Mouse (Mus musculus) cerebellum, adult 9-10 months (tissue): ENCODE measurements around the gene Map3k11.

Experiments used
- DNase-seq: peaks from one replicate; pipeline ENCODE4 v3.0.0; 2022

Gene Map3k11

DNA sequence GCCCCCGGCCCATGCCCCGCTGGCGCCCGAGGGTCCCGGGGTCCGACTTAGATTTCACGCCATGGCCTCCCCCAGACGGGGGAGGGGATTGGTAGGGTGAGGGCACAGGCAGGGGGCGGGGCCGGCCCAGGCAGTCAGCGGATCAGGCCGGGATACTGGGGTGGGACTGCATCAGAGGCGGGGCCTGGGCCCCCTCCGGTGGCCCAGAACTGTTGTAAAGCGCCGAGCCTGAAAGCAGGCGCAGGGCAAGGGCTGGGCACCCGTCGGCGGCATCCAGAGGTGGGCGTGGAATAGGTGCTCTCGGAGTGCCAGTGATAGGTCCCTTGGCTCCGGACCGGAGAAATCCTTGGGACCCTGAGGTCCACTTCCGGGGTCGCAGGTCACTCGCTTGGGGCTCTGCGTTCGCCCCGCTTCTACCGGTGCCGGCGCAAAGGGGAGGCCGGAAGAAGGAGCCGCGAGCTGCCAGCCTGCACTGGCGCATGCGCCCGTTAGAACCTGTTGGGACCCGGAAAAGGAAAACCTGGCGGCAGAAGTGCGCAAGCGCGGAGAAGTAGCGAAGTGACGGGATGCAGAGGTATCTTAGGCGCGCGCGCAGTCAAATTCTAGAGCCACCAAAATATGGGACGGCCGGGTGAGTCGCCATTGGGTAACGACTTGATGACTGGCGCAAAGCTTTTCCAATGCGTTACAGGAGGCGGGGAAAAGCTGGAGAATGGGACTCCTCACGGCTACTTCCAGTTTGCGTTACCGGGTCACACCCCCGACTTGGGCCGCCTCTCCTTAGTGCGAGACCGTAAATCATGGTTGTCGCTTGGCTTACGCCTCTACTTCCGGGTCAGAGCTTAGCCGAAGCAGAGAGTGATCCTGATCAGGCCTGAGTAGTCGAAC lies at the start of gene Map3k11, which contains the start of gene Pcnx3:
Gene Map3k11 (plus strand): TSS at position 543 of the 888 bp plus-strand sequence.
Gene Pcnx3 (minus strand): TSS at position 709 of the 888 bp plus-strand sequence.
- DNase-seq, result peak; percentile 98

DNA sequence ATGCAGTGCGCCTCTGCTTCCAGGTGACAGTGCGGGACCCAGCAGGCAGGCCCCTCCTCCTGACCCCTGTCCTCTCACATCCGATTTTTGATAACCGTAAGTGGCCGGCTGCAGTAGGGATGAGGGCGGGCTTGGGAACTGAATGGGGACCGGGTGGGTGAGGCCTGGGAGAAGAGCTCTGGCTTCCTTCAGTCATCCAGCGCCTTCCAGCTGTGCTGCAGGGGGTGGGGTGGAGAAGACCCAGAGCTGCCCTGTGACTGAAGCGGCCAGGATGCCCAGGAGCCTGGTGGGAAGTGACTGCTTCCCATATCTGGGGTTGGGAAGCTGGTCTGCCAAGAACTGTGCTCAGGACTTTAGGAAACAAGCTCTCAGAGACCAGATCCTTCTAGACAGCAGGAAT lies 48.2 kb upstream of the Map3k11 start:
- DNase-seq, result no peak

DNA sequence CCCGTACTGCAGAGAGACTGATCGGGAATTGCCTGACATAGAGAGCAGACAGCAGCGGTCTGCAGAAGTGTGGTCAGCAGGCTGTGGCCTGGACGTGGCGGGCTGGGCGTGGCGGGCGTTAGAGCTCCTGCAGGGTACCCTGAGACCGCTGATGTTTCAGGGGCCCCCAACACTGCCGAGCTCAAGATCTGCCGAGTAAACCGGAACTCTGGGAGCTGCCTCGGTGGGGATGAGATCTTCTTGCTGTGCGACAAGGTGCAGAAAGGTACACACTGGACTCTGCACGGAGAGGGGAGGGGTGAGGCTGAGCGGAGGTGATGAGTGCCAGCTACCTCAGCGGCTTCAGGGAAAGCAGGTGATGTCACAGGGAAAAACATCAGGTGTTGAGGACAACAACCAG lies 47.5 kb upstream of the Map3k11 start:
- no peak for DNase-seq

DNA sequence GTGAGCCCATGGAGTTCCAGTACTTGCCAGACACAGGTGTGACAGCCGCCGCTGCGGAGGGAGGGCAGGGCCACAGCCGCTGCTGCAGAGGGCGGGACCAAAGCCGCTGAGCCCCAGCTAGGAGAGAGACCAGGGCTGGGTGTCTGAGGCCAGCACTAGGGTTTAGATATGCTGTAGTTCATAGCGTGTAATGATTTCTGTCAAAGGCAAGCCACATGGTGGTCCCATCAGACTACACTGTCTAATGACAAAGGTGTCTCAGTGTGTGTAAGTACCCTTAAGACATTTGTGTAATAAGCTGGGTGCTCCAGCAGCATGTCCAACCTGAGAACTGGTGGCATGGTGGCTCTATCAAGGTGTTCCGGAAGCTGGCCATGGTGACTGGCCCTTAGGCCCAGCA lies 46.9 kb upstream of the Map3k11 start:
- no peak for DNase-seq

DNA sequence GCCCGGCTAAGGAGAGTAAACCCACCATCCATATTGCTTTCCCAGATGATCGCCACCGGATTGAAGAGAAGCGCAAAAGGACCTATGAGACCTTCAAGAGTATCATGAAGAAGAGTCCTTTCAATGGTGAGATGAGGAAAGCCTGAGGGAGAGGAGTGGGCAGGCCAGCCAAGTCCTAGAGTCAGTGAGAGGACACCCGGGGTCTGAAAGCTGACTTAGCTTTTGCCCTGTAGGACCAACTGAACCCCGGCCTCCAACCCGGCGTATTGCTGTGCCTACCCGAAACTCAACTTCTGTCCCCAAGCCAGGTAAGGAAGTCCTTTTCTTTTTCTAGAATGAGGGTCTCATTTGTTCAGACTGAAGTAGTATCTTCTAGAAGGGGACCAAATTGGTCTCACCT lies 43.3 kb upstream of the Map3k11 start:
- DNase-seq, result no peak

DNA sequence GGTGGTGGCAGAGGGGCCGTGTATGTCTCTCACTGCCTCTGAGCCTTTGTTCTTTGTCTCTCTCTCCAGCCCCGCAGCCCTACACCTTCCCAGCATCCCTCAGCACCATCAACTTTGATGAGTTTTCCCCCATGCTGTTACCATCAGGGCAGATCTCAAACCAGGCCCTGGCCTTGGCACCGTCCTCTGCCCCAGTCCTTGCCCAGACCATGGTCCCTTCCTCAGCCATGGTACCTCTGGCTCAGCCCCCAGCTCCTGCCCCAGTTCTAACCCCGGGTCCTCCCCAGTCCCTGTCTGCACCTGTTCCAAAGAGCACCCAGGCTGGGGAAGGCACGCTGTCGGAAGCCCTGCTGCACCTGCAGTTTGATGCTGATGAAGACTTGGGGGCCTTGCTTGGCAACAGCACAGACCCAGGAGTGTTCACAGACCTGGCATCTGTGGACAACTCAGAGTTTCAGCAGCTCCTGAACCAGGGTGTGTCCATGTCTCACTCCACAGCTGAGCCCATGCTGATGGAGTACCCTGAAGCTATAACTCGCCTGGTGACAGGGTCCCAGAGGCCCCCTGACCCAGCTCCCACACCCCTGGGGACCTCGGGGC lies 41.7 kb upstream of the Map3k11 start:
- no peak for DNase-seq

DNA sequence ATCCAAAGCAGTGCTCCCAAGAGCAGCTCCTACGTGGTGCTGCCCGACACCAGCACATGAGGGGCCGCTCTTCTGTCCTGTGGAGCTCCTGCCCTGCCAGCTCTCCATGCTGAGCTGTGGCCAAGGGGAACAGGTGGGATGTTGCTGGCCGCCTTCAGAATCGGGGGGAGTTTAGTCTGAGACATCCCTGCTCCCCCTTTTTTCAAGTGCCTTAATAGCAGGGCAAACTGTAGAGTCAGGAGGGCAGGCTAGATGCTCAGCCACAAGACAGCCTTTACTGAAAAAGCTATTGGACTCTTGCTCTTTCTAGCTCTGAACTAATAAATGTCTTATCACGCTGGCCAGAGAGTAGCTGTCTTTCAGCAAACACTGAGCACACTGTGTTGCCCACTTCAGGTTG lies 40.8 kb upstream of the Map3k11 start:
- DNase-seq, result no peak

DNA sequence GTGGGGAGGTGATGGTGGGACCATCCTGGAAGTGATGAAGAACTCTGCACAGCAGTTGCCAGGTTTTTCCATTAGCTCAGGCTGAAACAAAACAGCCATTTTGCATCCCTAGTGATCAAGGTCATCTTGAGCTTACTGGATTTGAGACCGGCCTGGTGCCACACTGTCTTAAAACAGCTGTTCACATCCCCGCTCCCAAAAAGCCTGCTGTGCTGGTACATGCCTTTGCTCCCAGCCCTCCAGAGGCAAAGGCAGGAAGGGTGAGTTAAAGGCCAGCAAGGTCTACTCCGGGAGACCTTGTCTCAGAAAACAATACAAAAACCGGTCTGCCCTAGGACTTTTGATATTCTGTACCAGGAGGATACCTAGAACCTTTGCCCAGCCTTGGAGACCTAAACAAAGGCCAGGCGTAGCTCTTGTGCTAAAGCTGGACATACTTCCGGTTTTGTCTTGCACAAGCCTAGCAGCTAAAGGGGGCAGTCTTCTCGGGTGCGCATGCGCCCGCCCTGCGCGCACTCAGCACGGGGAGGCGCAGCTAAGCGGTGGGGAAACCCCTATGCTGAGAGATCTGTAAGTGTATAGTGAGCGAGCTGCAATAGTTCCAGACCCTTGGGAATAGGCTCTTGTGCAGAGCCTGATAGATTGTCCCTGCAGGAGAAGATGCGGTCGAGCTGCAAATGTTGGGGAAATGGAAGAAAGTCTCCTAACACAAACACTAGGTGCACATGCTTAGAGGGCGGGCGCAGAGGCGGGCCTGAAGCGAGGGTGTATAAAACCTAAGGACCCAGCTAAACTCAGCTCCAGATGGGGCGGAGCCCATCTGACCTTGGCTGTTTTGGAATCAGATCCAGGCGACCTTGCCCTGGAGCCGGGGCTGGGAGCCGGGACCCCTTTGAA lies 39.9 kb upstream of the Map3k11 start:
- peak; percentile 67 for DNase-seq

DNA sequence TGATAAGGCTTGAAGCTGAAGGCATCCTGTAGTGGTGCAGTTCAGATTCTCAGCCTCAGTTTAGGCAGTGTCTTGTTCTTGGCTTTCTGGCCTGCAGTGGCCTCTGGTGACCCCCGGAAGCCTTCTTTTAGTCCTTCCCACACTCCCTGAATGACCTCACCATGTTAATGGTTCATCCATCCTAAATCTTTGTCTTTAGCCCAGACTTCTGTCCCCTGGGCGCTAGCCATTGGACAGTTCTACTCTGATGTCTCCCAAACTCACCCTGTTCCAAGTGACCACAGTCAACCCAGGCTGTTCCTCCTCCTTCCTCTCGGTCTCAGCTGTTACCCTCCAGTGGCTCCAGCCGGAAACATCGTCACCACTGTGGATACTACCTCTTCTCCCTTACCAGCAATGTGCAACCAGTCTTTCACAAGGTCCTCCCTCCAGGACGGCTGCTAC lies 39.2 kb upstream of the Map3k11 start:
- no peak for DNase-seq

DNA sequence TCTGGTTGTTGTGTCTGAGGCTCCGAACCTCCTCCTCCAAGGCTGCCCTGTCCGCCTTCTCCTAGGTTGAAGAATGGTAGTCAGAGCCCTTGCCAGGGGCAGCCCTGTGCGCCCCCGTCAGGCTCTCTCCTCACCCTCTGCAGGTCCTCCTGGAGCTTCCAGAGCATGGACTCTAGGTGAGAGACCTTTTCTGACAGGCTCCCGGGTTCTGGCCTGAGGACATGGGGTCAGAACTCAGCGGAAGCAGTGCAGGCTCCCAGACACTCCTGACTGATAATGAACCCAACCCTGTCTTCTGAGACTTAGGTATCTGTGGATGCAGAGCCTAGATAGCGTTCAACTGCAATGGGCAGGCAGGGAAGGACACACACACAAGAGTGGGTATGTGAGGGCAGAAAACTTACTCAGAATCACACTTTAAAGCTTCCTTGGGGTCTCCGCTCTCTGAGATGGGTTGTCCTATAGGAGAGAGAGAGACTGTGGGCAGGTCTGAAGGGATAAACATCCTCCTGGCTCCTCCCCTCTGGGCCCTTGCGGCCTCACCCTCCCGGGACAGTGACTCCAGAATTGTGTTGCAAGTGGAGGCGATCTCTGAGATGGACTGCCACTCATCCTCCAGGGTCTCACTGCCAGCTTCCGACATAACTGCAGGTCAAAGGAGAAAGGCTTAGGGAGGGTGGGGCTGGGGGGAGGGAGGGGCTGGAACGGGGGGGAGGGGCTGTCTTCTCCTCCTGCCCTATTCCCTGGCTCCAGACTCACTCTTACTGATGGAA lies 36.9 kb upstream of the Map3k11 start:
- DNase-seq, result no peak

DNA sequence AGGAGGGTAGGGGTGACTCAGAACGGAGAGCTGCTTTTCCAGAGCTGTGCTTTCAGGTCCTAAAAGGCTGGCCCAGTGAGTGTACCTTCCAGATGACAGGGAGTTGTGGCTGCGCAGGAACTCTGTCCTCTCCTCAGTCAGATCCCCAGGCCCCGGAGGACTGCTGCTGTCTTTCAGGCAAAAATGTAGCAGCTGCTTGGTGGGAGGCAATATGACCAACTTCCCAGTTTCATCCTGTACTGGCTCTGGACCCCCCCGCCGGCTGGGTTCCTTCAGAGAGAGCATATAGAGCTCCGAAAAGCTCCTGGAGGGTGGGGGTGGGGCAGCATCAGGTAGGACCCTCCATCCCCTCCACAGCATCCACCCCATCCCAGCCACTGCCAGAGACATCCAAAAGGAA lies 36.0 kb upstream of the Map3k11 start:
- no peak for DNase-seq

DNA sequence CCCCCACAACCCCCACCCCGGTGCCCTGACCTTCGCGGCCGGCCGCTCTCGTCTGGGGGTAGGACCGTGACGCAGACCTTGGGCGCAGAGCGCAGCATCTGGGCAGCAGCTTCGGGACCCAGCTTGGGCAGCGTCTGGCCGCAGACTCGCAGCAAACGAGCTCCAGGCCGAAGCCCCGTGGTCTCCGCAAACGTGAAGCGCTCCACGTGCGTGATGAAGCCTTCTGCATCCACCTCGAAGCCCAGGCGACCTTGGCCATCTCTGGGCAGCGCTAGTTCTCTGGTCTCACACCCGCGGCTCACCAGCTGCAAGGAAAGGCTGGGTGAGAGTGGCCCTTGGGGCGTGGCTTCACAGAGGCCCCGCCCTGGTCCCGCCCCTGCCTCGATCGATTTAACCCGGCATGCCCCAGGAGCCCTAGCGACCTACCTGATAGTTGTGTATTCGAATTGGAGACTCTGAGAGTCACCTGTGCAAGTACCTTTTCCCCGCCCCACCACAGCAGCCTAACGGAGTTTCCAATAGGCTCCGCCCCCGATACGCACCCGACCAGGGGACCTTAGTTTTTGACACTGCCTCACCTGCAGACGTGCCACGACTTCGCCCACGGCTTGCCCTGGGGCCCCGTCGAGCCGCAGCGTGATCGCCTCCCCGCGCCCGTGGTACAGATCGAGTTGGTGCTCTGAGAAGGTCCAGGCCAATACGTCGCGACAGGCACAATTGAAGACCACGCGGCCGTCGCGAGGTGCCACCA lies 34.4 kb upstream of the Map3k11 start:
- DNase-seq, result no peak

DNA sequence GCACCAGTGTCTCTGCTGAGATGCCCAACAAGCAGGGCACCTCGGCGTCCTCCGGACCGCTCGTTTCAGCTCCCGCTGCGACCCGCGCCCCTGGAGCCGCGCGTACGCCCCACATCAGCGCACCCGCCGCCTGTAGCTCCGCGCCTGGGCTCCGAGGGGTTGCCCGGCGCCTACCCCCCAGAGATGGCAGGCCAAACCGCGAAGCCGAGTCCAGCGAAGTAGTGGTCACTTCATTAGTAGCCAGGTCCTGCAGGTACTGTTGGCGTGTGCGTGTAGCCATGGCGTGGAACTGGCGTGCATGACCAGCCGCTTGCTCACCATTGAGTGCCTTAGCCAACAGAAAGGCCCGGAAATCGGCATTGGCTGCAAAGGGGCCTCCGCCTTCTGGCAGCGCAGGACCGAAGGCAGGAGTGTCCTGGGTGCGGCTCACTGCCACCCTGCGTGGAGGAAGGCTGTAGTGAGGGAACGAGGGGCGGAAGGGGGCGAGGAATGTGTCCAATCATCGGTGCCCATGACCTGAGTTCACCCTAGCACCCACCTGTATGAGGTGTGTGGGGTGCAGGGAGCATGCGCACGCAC lies 33.7 kb upstream of the Map3k11 start:
- DNase-seq, result no peak

DNA sequence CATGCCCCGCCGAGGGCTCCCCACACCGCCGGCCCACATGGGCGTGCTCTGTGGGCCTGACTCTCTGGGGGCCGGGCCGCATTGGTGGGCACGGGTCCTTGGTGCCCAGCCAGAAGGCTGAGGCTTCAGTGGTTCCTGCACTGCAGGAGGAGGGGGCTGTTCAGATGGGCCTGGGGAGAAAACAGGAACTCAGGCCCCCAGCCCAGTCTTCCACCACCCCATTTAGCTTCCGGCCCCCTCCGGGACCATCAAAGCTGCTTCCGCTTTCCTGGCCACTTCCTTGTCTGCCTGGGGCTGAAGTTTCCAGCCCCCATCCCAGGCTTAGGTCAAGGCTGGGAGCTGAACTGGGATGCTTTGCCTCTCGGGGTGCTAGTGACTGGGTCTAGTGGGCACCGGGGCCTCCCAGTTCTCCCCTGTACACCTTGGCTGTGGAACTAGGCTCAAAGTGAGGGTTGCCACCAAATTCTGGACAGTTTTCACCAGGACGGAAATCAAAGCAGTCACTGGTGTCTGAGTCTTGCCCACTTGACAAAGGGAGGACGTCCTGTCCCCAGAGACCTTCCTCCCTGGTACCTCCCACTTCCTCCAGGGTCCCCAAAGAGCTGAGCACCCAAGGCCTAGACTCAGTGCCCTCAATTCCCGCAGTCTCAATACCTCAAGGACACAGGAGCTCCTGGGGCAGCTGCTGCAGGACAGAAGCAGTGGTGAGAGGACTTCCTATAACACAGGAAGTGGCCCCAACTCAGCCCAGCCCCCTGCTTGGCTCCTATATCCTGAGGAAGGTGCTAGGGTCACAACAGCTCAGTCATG lies 27.4 kb upstream of the Map3k11 start:
- no peak for DNase-seq

DNA sequence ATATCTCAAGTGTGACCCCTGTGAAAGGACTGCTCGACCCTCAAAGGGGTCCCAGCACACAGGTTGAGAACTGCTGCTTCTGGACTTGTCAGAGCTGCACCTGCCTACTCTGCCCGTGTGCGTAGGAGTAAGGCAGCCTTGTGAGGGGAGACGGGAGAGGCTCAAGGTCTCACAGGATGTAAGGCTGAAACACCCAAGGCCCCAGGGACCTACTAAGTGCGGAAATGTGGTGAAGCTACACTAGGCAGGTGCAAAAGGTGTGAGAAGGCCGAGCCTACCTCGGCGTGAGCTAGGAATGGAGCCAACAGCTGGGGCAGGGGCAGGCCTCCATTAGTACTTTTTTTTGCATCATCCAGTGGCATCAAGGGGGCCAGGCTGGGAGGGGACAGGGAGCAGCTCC lies 26.2 kb upstream of the Map3k11 start:
- DNase-seq, result no peak

DNA sequence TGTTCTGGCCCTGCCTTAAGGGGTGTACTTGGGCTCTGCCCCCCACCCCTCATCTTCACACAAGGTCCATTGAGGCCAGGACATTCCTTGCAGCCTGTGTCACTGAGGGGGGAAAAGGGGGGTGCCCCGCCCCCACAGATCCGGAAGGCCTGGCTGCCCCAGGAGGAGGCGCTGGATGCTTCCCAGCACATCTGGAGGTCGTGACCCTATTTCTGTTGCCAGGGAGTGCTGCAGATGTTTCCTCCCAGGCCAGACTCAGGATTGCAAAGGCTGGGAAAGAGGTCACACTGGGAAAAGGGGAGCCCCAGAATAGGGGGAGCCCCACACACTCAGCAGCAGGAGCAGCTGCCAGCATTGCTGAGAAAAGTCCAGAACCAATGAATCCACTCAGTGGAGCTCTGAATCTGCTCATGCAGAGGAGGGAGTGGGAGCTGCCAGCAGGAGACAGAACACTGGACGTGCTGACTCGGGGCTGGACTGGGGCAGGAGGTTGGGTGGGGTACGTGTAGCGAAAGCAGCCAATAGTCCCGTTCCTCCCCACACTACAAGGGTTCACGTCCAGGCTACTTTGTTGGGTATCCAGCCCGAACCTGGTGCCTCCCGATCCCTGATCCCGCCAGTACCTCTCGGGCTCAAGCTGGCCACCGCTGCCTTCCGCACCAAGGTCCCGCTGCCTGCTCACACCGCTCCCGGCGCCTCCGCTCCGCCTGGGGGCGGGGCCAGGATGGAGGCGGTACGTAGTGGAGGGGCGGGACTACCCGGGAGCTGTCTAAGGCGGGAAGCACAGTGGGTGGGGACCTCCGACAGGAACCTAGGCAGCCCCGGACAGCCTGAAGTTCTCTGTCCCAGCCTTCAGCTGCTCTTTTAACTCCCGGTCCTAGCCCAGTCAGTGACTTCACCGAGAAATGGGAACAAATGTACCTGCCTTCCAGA lies 25.3 kb upstream of the Map3k11 start, which contains the start of gene Sipa1:
Gene Sipa1 (minus strand): TSS at position 727 of the 933 bp plus-strand sequence.
- peak; percentile 58 for DNase-seq

DNA sequence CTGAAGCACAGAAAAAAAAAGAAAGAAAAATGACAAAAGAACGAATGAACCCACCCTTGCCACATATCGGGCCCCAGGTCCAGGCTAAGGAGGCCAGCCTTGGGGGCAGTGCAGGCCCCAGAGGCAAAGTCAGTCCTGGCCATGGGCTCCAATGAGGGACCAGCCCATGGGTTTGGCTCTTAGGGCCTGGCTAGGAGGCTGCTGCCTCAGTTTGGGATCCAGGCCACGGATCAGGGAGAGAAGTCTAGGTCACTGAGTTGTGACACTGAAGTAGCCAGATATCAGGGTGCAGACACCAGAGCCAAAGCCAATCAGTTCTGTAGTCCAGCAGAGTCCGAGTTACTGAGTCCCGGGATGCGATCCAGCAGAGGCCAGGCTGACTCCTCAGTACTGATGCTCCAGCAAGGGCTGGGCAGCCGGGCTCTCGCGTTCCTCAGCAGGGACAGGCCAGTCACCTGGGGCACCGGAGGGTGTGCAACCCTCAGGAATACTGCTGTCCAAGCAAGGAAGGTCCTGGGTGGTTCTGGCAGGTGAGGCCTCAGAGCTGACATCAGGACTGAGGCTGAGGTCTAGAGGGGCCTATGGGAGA lies 23.8 kb upstream of the Map3k11 start:
- no peak for DNase-seq

DNA sequence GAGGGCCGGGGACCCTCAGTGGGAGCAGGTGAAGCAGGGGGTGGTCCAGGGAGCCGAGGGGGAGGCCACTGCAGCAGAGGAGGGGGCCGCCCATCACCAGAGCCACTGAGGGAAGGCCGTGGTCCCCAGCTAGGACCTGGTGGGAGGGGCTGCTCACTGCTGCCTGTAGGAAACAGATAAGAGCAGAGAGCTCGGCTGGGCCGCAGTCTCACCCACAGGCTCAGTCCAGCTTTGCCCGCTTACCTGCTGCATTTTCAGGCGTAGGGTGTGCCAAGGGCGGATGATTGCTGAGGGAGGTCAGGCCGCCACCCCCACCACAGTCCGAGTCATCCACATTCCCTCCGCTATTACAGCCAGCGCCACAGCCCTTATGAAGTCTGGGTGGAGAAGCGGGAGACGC lies 23.1 kb upstream of the Map3k11 start:
- DNase-seq, result no peak

DNA sequence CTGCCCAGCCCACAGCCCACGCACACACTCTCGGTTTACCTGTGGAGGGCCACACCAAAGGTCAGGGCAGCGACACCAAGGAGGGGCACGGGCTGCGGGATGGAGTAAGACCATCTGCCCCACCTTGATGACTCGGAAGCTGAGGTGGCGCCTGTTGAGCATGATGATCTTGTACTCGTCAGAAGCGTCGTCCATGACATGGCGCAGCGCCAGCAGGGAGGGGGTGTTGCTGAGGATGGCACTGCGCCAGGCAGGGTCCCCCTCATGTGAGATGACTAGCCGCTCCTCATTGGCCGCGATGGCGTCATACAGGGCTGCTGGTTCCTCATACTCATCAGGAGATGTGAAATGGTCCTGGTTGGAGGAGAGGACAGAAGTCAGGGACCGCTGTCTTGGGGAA lies 22.2 kb upstream of the Map3k11 start:
- DNase-seq, result no peak
